Mouse (Mus musculus) kidney, adult 2 months (tissue): ENCODE results near the gene BC030499. TPM values are rescaled to one million over a fixed set of nuclear protein-coding genes. Genes with fewer than 3 reads are reported as not detected.
A peak's percentile ranks its signal among the peaks of the same experiment; 100 is the strongest.

Experiments
- DNase-seq: peaks from one replicate; pipeline ENCODE4 v3.0.0; 2021
- H3K27ac ChIP-seq: fragments of 200-500 bp; 2 replicates; pipeline ENCODE4 v1.5.1; 2012; ENCODE audit warnings: low read depth, low read length, control low read depth, inconsistent platforms; ENCODE audit not compliant: insufficient read depth
- H3K27me3 ChIP-seq: fragments of 200-500 bp; replicated peaks from 2 replicates; pipeline ENCODE4 v1.6.1; 2012; ENCODE audit warnings: mild to moderate bottlenecking, moderate library complexity, low read length, inconsistent platforms; ENCODE audit not compliant: control insufficient read depth, insufficient read depth
- H3K36me3 ChIP-seq: fragments of 200-500 bp; 2 replicates; pipeline ENCODE4 v1.6.1; 2012; ENCODE audit warnings: mild to moderate bottlenecking, moderate library complexity, low read length, inconsistent platforms; ENCODE audit not compliant: control insufficient read depth, insufficient read depth
- H3K4me1 ChIP-seq: fragments of 200-500 bp; 2 replicates; pipeline ENCODE4 v1.6.1; 2011; ENCODE audit warnings: low read length; ENCODE audit not compliant: control insufficient read depth, insufficient read depth
- H3K4me3 ChIP-seq: fragments of 200-500 bp; 2 replicates; pipeline ENCODE4 v1.5.1; 2011; ENCODE audit warnings: mild to moderate bottlenecking, low read depth, low read length, control low read depth; ENCODE audit not compliant: insufficient read depth
- CTCF ChIP-seq: fragments of 200-500 bp; conservative IDR thresholded peaks from 2 replicates; pipeline ENCODE4 v1.5.1; 2011; ENCODE audit warnings: low read depth, mild to moderate bottlenecking, control low read depth, low read length, moderate library complexity, mixed read lengths; ENCODE audit not compliant: insufficient read depth, insufficient read length
- POLR2A ChIP-seq: fragments of 200-500 bp; IDR thresholded peaks from one replicate; pipeline ENCODE4 v1.6.1; 2011; ENCODE audit warnings: low read depth, low read length, control low read depth
- WGBS: fragments of 180-500 bp; shearing (Covaris S2); methylation state at CpG from one replicate; pipeline ENCODE4 v1.1.7; 2018; 5-methylcytosine and 5-hydroxymethylcytosine counted together
- polyA plus RNA-seq: library from polyadenylated mRNA; depleted of rRNA; stranded (reverse); fragments of >200 nt; gene quantifications from 2 replicates; pipeline ENCODE4 v1.2.3, GENCODE M21; 2012

Gene BC030499
- polyA plus RNA-seq, 1 experiment: 0.19 TPM

- Histone ChIP-seq H3K27ac (no peak overlapping the region), H3K4me3 (no peak overlapping the region), H3K27me3 (no peaks in the 10 kb centered on the region), H3K4me1 (peaks cover 12% of the 10 kb centered on the region; the same call in 1 of the 2 replicates), H3K36me3 (no peaks in the 10 kb centered on the region)
- no peak for TF ChIP-seq POLR2A
- no peak for TF ChIP-seq CTCF
- DNase-seq: no peak
- WGBS: 95% methylated on average over 12 of the region's 12 CpGs
Observed at GRCm38 (mm10) chr11:78324965-78325364, 34.3 kb downstream of the BC030499 start.

- Histone ChIP-seq H3K4me3 (no peak overlapping the region), H3K36me3 (no peaks in the 10 kb centered on the region), H3K27me3 (no peaks in the 10 kb centered on the region), H3K27ac (no peak overlapping the region), H3K4me1 (peaks cover 12% of the 10 kb centered on the region; the same call in 1 of the 2 replicates)
- no peak for DNase-seq
- no peak for TF ChIP-seq CTCF
- no peak for TF ChIP-seq POLR2A
- WGBS: 91% methylated on average over 4 of the region's 4 CpGs
Observed at GRCm38 (mm10) chr11:78327215-78327614, 36.6 kb downstream of the BC030499 start.

GRCm38 (mm10) chr11:78327634-78328511 is 37.2 kb downstream of the BC030499 start, which contains the start of gene Pigs:
Pigs (plus strand) TSS chr11:78328415.
- Histone ChIP-seq H3K27me3 (no peaks in the 10 kb centered on the region), H3K36me3 (no peaks in the 10 kb centered on the region), H3K27ac (peak within 1 kb of the TSS; percentile 34; the same call in 1 of the 2 replicates), H3K4me1 (peaks cover 9% of the 10 kb centered on the region; the same call in 1 of the 2 replicates), H3K4me3 (peak within 1 kb of the TSS; percentile 83)
- DNase-seq: peak; percentile 99
- WGBS: 9% methylated on average over 37 of the region's 37 CpGs
- TF ChIP-seq CTCF: no peak
- peak; percentile 7 for TF ChIP-seq POLR2A

- Histone ChIP-seq H3K36me3 (no peaks in the 10 kb centered on the region), H3K27me3 (no peaks in the 10 kb centered on the region), H3K4me3 (peak overlapping the region; percentile 83), H3K4me1 (0 out of 2 replicates have a peak, but pooled peaks cover 4% of the 10 kb centered on the region), H3K27ac (no peak overlapping the region)
- TF ChIP-seq POLR2A (no peak), CTCF (no peak)
- no peak for DNase-seq
- WGBS: 1% methylated on average over 41 of the region's 41 CpGs
Observed at GRCm38 (mm10) chr11:78328512-78329056, 37.9 kb downstream of the BC030499 start.

GRCm38 (mm10) chr11:78332676-78333075 is 42.0 kb downstream of the BC030499 start:
- 0 out of 2 replicates have a peak, but pooled peaks cover 4% of the 10 kb centered on the region for H3K4me1 ChIP-seq
- TF ChIP-seq POLR2A (no peak), CTCF (no peak)
- 83% methylated on average over 12 of the region's 12 CpGs for WGBS
- H3K4me3 ChIP-seq: no peak overlapping the region
- no peak overlapping the region for H3K27ac ChIP-seq
- no peaks in the 10 kb centered on the region for H3K36me3 ChIP-seq
- no peak for DNase-seq
- H3K27me3 ChIP-seq: no peaks in the 10 kb centered on the region

GRCm38 (mm10) chr11:78333992-78334391 is 43.4 kb downstream of the BC030499 start:
- 74% methylated on average over 5 of the region's 5 CpGs for WGBS
- no peak overlapping the region for H3K4me3 ChIP-seq
- DNase-seq: no peak
- TF ChIP-seq POLR2A: no peak
- TF ChIP-seq CTCF: no peak
- H3K36me3 ChIP-seq: no peaks in the 10 kb centered on the region
- H3K27ac ChIP-seq: no peak overlapping the region
- H3K27me3 ChIP-seq: no peaks in the 10 kb centered on the region
- H3K4me1 ChIP-seq: 0 out of 2 replicates have a peak, but pooled peaks cover 2% of the 10 kb centered on the region

GRCm38 (mm10) chr11:78337040-78337439 is 46.4 kb downstream of the BC030499 start:
- TF ChIP-seq POLR2A (no peak), CTCF (no peak)
- Histone ChIP-seq H3K27me3 (no peaks in the 10 kb centered on the region), H3K4me1 (no peaks in the 10 kb centered on the region), H3K27ac (no peak overlapping the region), H3K36me3 (no peaks in the 10 kb centered on the region), H3K4me3 (no peak overlapping the region)
- 97% methylated on average over 8 of the region's 8 CpGs for WGBS
- DNase-seq: no peak
